Mouse (Mus musculus) layer of hippocampus, adult 11-12 months (tissue): Measurements from ENCODE around the gene Eif4e.

Experiments
- DNase-seq: peaks from one replicate; pipeline ENCODE4 v3.0.0; 2022; ENCODE audit warnings: low spot score

Eif4e gene

GRCm38 (mm10) chr3:138526073-138526915 is at the start of gene Eif4e:
Eif4e (plus strand) TSS chr3:138526179.
- DNase-seq = peak; percentile 30

- DNase-seq = no peak
Measured at GRCm38 (mm10) chr3:138479489-138479888, 46.5 kb upstream of the Eif4e start.

- no peak for DNase-seq
Measured at GRCm38 (mm10) chr3:138481526-138482284, 44.3 kb upstream of the Eif4e start.

GRCm38 (mm10) chr3:138483240-138483639 is 42.7 kb upstream of the Eif4e start:
- no peak for DNase-seq

GRCm38 (mm10) chr3:138488584-138489326 is 37.2 kb upstream of the Eif4e start:
- no peak for DNase-seq

- DNase-seq = peak; percentile 94
Measured at GRCm38 (mm10) chr3:138489327-138490033, 36.5 kb upstream of the Eif4e start, which contains the start of gene Metap1. Metap1 (minus strand) TSS chr3:138489515.

GRCm38 (mm10) chr3:138490034-138490337 is 36.0 kb upstream of the Eif4e start:
- no peak for DNase-seq

GRCm38 (mm10) chr3:138493668-138494067 is 32.3 kb upstream of the Eif4e start:
- DNase-seq = no peak

- DNase-seq = no peak
Measured at GRCm38 (mm10) chr3:138494565-138494964, 31.4 kb upstream of the Eif4e start.

- no peak for DNase-seq
Measured at GRCm38 (mm10) chr3:138495166-138496145, 30.5 kb upstream of the Eif4e start.

GRCm38 (mm10) chr3:138498731-138499130 is 27.2 kb upstream of the Eif4e start:
- no peak for DNase-seq

- DNase-seq = no peak
Measured at GRCm38 (mm10) chr3:138499854-138500740, 25.9 kb upstream of the Eif4e start.

- DNase-seq = no peak
Measured at GRCm38 (mm10) chr3:138503754-138504153, 22.2 kb upstream of the Eif4e start.

- peak; percentile 39 for DNase-seq
Measured at GRCm38 (mm10) chr3:138506749-138507148, 19.2 kb upstream of the Eif4e start.

GRCm38 (mm10) chr3:138509581-138509980 is 16.4 kb upstream of the Eif4e start:
- no peak for DNase-seq

- no peak for DNase-seq
Measured at GRCm38 (mm10) chr3:138510471-138510870, 15.5 kb upstream of the Eif4e start.

GRCm38 (mm10) chr3:138513243-138513642 is 12.7 kb upstream of the Eif4e start:
- DNase-seq = no peak

GRCm38 (mm10) chr3:138514749-138515148 is 11.2 kb upstream of the Eif4e start:
- DNase-seq = no peak

- DNase-seq = no peak
Measured at GRCm38 (mm10) chr3:138515656-138516370, 10.2 kb upstream of the Eif4e start.
